Mouse (Mus musculus): Measurements from ENCODE around the gene Obscn.

GRCm38 (mm10) chr11:59083125-59083524, 53.1 kb downstream of the Obscn start:
- no peak for TF ChIP-seq POLR2A (IDR thresholded peaks at IDR 0.05; ENCODE audit: low read depth, low read length)
- no peak for TF ChIP-seq CTCF (conservative IDR thresholded peaks at IDR 0.05 in 1 of 2, IDR thresholded peaks at IDR 0.05 in 1 of 2; ENCODE audit: low read depth in 2 of 2, low read length in 2 of 2)
- no peak for TF ChIP-seq POLR2AphosphoS2 (IDR thresholded peaks at IDR 0.05; ENCODE audit: low read depth, low read length)
